Mouse (Mus musculus): ENCODE results near the gene Ifngr2.

DNA sequence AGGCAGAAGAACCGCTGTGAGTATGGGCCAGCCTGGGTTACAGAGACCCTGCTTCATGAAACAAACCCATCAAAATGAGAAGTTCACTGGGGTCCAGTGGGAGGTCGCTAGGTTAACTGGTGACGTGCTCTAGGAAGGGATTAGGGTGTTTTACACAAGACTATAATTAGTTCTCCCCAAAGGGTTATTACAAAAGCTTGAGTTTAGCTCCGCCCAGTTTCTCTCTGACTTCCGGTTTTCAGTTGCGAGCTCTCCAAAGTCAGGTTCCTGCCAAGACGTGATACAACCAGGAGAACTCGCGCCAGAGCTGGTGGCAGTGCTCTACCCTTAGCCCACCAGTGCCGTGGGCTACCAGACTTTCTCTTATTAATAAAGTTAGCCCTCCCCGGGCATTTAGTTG is 64.4 kb downstream of the Ifngr2 start:
- TF ChIP-seq CHD2 (IDR thresholded peaks at IDR 0.05; ENCODE audit: low read depth, low read length) (no peak), ZNF384 (IDR thresholded peaks at IDR 0.05; ENCODE audit: low read depth, low read length) (no peak), HCFC1 (IDR thresholded peaks at IDR 0.05; ENCODE audit: borderline replicate concordance, insufficient read depth, low read length) (no peak), ZC3H11A (IDR thresholded peaks at IDR 0.05; ENCODE audit: borderline replicate concordance, low read depth, low read length) (no peak)

Measured in ES-E14 (cell line).